Mouse (Mus musculus): ENCODE data around the gene Olfr132.

- no peak for TF ChIP-seq POLR2A (IDR thresholded peaks at IDR 0.05; ENCODE audit: insufficient read depth, low read depth, low read length)
- TF ChIP-seq CTCF (IDR thresholded peaks at IDR 0.05) = no peak
- no peak for TF ChIP-seq EP300 (IDR thresholded peaks at IDR 0.05; ENCODE audit: insufficient read depth, low read depth, low read length)
These were observed at the start of gene Olfr132 for GRCm38 (mm10) chr17:38134426-38134825.

Measured in heart, adult 2 months (tissue).